ENCODE assay signal across 13 mouse cellular contexts in genomic region chr5:125155451-125155850, GRCm38 (mm10). TPM values are rescaled to one million over a fixed set of nuclear protein-coding genes. Genes with fewer than 3 reads are reported as not detected.
DNase-seq lines count a peak whose midpoint lies in the region; ATAC-seq lines count a peak whose summit lies in the region.
"Had no signal": no experiment of that assay in that cellular context is flagged by ENCODE, and none has a peak within 500 bp of the region (broad histone marks: within the 10 kb centered on the region; RNA-seq: fewer than 3 reads in every experiment).

No protein-coding gene starts in this region.

- peak overlapping the region; percentile 88 for H3K27ac ChIP-seq in heart, embryonic 10.5 days
- peak overlapping the region; percentile 97 for H3K27ac ChIP-seq in forebrain, embryonic 12.5 days
- peak overlapping the region; percentile 90 for H3K27ac ChIP-seq in hindbrain, embryonic 16.5 days (ENCODE audit: low read depth, low read length)
- H3K27ac ChIP-seq in neural tube, embryonic 13.5 days (replicated peaks), result peak overlapping the region; percentile 98
- H3K27ac ChIP-seq in kidney, embryonic 16.5 days (ENCODE audit: low read length), result no peak overlapping the region

- no peaks in the 10 kb centered on the region for H3K9me3 ChIP-seq in heart, embryonic 10.5 days
- H3K9me3 ChIP-seq in forebrain, embryonic 12.5 days, result no peaks in the 10 kb centered on the region
- H3K9me3 ChIP-seq in hindbrain, embryonic 16.5 days (ENCODE audit: control insufficient read depth, low read length), result no peaks in the 10 kb centered on the region
- no peaks in the 10 kb centered on the region for H3K9me3 ChIP-seq in neural tube, embryonic 13.5 days
- H3K9me3 ChIP-seq in kidney, embryonic 16.5 days (ENCODE audit: low read length), result no peaks in the 10 kb centered on the region

- WGBS in heart, embryonic 10.5 days, result 83% methylated on average over 4 of the region's 4 CpGs
- 90% methylated on average over 4 of the region's 4 CpGs for WGBS in forebrain, embryonic 12.5 days
- WGBS in hindbrain, embryonic 16.5 days, result 77% methylated on average over 4 of the region's 4 CpGs
- 74% methylated on average over 4 of the region's 4 CpGs for WGBS in neural tube, embryonic 13.5 days
- WGBS in kidney, embryonic 16.5 days, result 81% methylated on average over 4 of the region's 4 CpGs

- H3K27me3 ChIP-seq in heart, embryonic 10.5 days (ENCODE audit: insufficient read depth, poor library complexity, severe bottlenecking), result no peaks in the 10 kb centered on the region
- no peaks in the 10 kb centered on the region for H3K27me3 ChIP-seq in forebrain, embryonic 12.5 days
- no peaks in the 10 kb centered on the region for H3K27me3 ChIP-seq in hindbrain, embryonic 16.5 days (replicated peaks; ENCODE audit: control insufficient read depth, insufficient read depth, low read length)
- H3K27me3 ChIP-seq in neural tube, embryonic 13.5 days, result no peaks in the 10 kb centered on the region
- no peaks in the 10 kb centered on the region for H3K27me3 ChIP-seq in kidney, embryonic 16.5 days (ENCODE audit: insufficient read depth, low read length)

- no peak overlapping the region for H3K4me3 ChIP-seq in heart, embryonic 10.5 days
- no peak overlapping the region for H3K4me3 ChIP-seq in forebrain, embryonic 12.5 days (replicated peaks)
- H3K4me3 ChIP-seq in hindbrain, embryonic 16.5 days (ENCODE audit: low read length), result no peak overlapping the region
- H3K4me3 ChIP-seq in neural tube, embryonic 13.5 days, result no peak overlapping the region
- no peak overlapping the region for H3K4me3 ChIP-seq in kidney, embryonic 16.5 days (ENCODE audit: low read length)

- peak overlapping the region; percentile 1; the same call in 1 of the 2 replicates for H3K9ac ChIP-seq in forebrain, embryonic 12.5 days
- no peak overlapping the region for H3K9ac ChIP-seq in hindbrain, embryonic 16.5 days (ENCODE audit: low read depth, low read length)
- H3K9ac ChIP-seq in neural tube, embryonic 13.5 days, result peak overlapping the region; percentile 45; the same call in 1 of the 2 replicates
- H3K9ac ChIP-seq in kidney, embryonic 16.5 days (replicated peaks; ENCODE audit: low read length), result no peak overlapping the region

- H3K4me1 ChIP-seq in heart, embryonic 10.5 days, result peaks cover 98% of the 10 kb centered on the region
- peaks cover 98% of the 10 kb centered on the region for H3K4me1 ChIP-seq in forebrain, embryonic 12.5 days
- peaks cover 97% of the 10 kb centered on the region for H3K4me1 ChIP-seq in hindbrain, embryonic 16.5 days (ENCODE audit: control insufficient read depth, insufficient read depth, low read depth, low read length)
- H3K4me1 ChIP-seq in neural tube, embryonic 13.5 days (replicated peaks), result peaks cover 100% of the 10 kb centered on the region
- peaks cover 92% of the 10 kb centered on the region for H3K4me1 ChIP-seq in kidney, embryonic 16.5 days (ENCODE audit: insufficient read depth, low read length)

- H3K36me3 ChIP-seq in heart, embryonic 10.5 days, result 0 out of 2 replicates have a peak, but pooled peaks cover 3% of the 10 kb centered on the region
- H3K36me3 ChIP-seq in forebrain, embryonic 12.5 days (replicated peaks), result 0 out of 2 replicates have a peak, but pooled peaks cover 3% of the 10 kb centered on the region
- H3K36me3 ChIP-seq in hindbrain, embryonic 16.5 days (ENCODE audit: control insufficient read depth, insufficient read depth, low read length), result no peaks in the 10 kb centered on the region
- no peaks in the 10 kb centered on the region for H3K36me3 ChIP-seq in neural tube, embryonic 13.5 days
- no peaks in the 10 kb centered on the region for H3K36me3 ChIP-seq in kidney, embryonic 16.5 days (ENCODE audit: insufficient read depth, low read length)
- H3K36me3 ChIP-seq: G1E had no signal

- DNase-seq in heart, embryonic 10.5 days (ENCODE audit: low spot score), result no peak
- no peak for DNase-seq in heart, adult 18-20 months
- DNase-seq in frontal cortex, adult 2 months (ENCODE audit: extremely low spot score in 1 of 2, low spot score in 1 of 2), result no peak
- no peak for DNase-seq in adrenal gland, adult 2 months
- DNase-seq: kidney, adult 2 months; lung, postnatal 10 days; thymus, postnatal 25 days had no signal

- no peak overlapping the region for H3K4me2 ChIP-seq in forebrain, embryonic 12.5 days
- H3K4me2 ChIP-seq in hindbrain, embryonic 16.5 days (ENCODE audit: low read length), result no peak overlapping the region
- H3K4me2 ChIP-seq in neural tube, embryonic 13.5 days, result no peak overlapping the region
- H3K4me2 ChIP-seq in kidney, embryonic 16.5 days (replicated peaks; ENCODE audit: low read depth, low read length), result no peak overlapping the region
- H3K4me2 ChIP-seq: liver, embryonic 11.5 days had no signal

- ATAC-seq in forebrain, embryonic 12.5 days (ENCODE audit: low FRiP score), result no peak
- ATAC-seq in hindbrain, embryonic 16.5 days, result no peak
- ATAC-seq in neural tube, embryonic 13.5 days (ENCODE audit: low read depth), result no peak
- no peak for ATAC-seq in kidney, embryonic 16.5 days (ENCODE audit: low FRiP score, low TSS enrichment)

RNA-seq across cellular contexts. Expression of gene Ncor2, which starts 23.6 kb away (rescaled TPM):
- 17.8 and 23.3 TPM in 2 replicates for polyA plus RNA-seq in heart, embryonic 10.5 days (2016; fragmentation: Nextera tagmentation; extraction: Ambion mirVana)
- 10 to 100 TPM; 65.9 to 68.9 TPM for total RNA-seq in heart, adult 18-20 months (2021)
- 26.0 and 27.0 TPM in 2 replicates for polyA plus RNA-seq in forebrain, embryonic 12.5 days (2016; fragmentation: Nextera tagmentation; extraction: Ambion mirVana)
- 23.3 and 26.2 TPM in 2 replicates for polyA plus RNA-seq in hindbrain, embryonic 16.5 days (2015; fragmentation: Nextera tagmentation; extraction: Ambion mirVana)
- 29.2 and 30.4 TPM in 2 replicates for polyA plus RNA-seq in neural tube, embryonic 13.5 days (2015; fragmentation: Nextera tagmentation; extraction: Ambion mirVana)
- 25.9 and 27.5 TPM in 2 replicates for polyA plus RNA-seq in kidney, embryonic 16.5 days (2015; fragmentation: Nextera tagmentation; extraction: Ambion mirVana)
- 115 and 145 TPM in 2 replicates for polyA plus RNA-seq in frontal cortex, adult 2 months (2012; rRNA removed)
- total RNA-seq in adrenal gland, adult 2 months (2021), result 100 to 1,000 TPM; 149 to 340 TPM
- 183 and 229 TPM in 2 replicates for polyA plus RNA-seq in adrenal gland, adult 2 months (2012; rRNA removed)
- total RNA-seq: G1E had no signal

Comparison
In these comparisons a context has a peak if more than half of its experiments do, and no peak if none do; other contexts are left out.
1. H3K9ac ChIP-seq: peak in forebrain, embryonic 12.5 days (single experiment) and neural tube, embryonic 13.5 days (single experiment); none in hindbrain, embryonic 16.5 days (single experiment) and kidney, embryonic 16.5 days (single experiment).